Mouse (Mus musculus) heart, adult 8-10 months (tissue): ENCODE measurements at regions not wholly inside any gene's neighbourhood (a gene's known extent, or its start where the extent isn't known, plus 50 kb on each side); places are given as distances from the start of the nearest gene placed in this dataset.

Experiments used
- DNase-seq: peaks from one replicate; pipeline ENCODE4 v3.0.0; 2022; ENCODE audit warnings: low spot score

DNA sequence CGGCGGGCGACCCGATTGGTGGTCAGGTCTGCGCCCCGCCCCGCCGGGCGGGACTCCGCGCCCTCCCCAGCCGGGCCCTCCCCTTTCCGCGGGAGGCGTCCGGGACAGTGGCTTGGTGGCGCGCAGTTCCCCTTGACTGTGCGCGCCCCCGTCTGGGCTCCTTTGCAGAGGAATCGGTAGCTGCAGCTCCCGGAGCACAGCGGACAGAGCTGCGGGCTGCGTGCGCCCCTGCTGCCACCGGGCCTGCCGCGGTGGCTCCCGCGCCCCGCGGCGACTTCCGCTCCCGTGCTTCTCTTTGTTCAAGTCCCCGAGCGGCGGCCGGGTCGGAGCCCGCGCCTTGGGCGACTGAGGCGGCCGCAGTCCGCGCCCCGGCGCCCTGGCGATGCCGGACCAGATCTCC is 566.6 kb upstream of the Gm21863 start:
- DNase-seq: peak; percentile 8
